Mouse (Mus musculus): ENCODE measurements around the gene Gm49322.

- TF ChIP-seq CTCF (IDR thresholded peaks at IDR 0.05; ENCODE audit: borderline replicate concordance, extremely low read depth, insufficient read depth, insufficient read length) (no peak), POLR2A (IDR thresholded peaks at IDR 0.05; ENCODE audit: borderline replicate concordance, extremely low read depth, insufficient read depth, insufficient read length, poor library complexity, severe bottlenecking) (no peak)
These were observed 14.5 kb downstream of the Gm49322 start for GRCm38 (mm10) chr10:80620365-80620764.
